Mouse (Mus musculus) embryo, embryonic 11 days (tissue): ENCODE measurements around the gene Paqr8.
A peak's percentile ranks its signal among the peaks of the same experiment; 100 is the strongest.

Experiments
- DNase-seq: peaks from one replicate; pipeline ENCODE4 v3.0.0-alpha.2; 2015

The Paqr8 gene

GRCm38 (mm10) chr1:20890404-20890921, at the start of gene Paqr8:
Gene Paqr8 (plus strand): TSS chr1:20890606.
- peak; percentile 92 for DNase-seq

- no peak for DNase-seq
Measured at GRCm38 (mm10) chr1:20856924-20857902, 33.2 kb upstream of the Paqr8 start.

- DNase-seq: no peak
Measured at GRCm38 (mm10) chr1:20860775-20861174, 29.6 kb upstream of the Paqr8 start.

- no peak for DNase-seq
Measured at GRCm38 (mm10) chr1:20861865-20862264, 28.5 kb upstream of the Paqr8 start.

GRCm38 (mm10) chr1:20863452-20864172, 26.8 kb upstream of the Paqr8 start:
- DNase-seq: no peak

- peak; percentile 60 for DNase-seq
Measured at GRCm38 (mm10) chr1:20867241-20867902, 23.0 kb upstream of the Paqr8 start.

GRCm38 (mm10) chr1:20868036-20868435, 22.4 kb upstream of the Paqr8 start:
- DNase-seq: peak; percentile 23

GRCm38 (mm10) chr1:20870887-20871286, 19.5 kb upstream of the Paqr8 start:
- no peak for DNase-seq

GRCm38 (mm10) chr1:20872496-20872895, 17.9 kb upstream of the Paqr8 start:
- DNase-seq: no peak

- DNase-seq: no peak
Measured at GRCm38 (mm10) chr1:20874061-20874460, 16.3 kb upstream of the Paqr8 start.

GRCm38 (mm10) chr1:20877355-20877754, 13.1 kb upstream of the Paqr8 start:
- DNase-seq: no peak

GRCm38 (mm10) chr1:20879361-20879760, 11.0 kb upstream of the Paqr8 start:
- no peak for DNase-seq

- DNase-seq: no peak
Measured at GRCm38 (mm10) chr1:20883079-20883478, 7.3 kb upstream of the Paqr8 start.

- DNase-seq: no peak
Measured at GRCm38 (mm10) chr1:20889677-20890403, 566 bp upstream of the Paqr8 start.

- peak; percentile 76 for DNase-seq
Measured at GRCm38 (mm10) chr1:20890941-20891399, 564 bp downstream of the Paqr8 start.

- no peak for DNase-seq
Measured at GRCm38 (mm10) chr1:20893059-20893458, 2.7 kb downstream of the Paqr8 start.

GRCm38 (mm10) chr1:20898391-20898790, 8.0 kb downstream of the Paqr8 start:
- no peak for DNase-seq

- no peak for DNase-seq
Measured at GRCm38 (mm10) chr1:20900336-20900735, 9.9 kb downstream of the Paqr8 start.

- no peak for DNase-seq
Measured at GRCm38 (mm10) chr1:20905501-20906127, 15.2 kb downstream of the Paqr8 start.

GRCm38 (mm10) chr1:20906128-20906515, 15.7 kb downstream of the Paqr8 start:
- no peak for DNase-seq

- DNase-seq: no peak
Measured at GRCm38 (mm10) chr1:20908541-20908940, 18.1 kb downstream of the Paqr8 start.

GRCm38 (mm10) chr1:20912115-20912514, 21.7 kb downstream of the Paqr8 start:
- DNase-seq: no peak
